Mouse (Mus musculus) lung, adult 2 months (tissue): ENCODE measurements around the gene Pias4. TPM values are rescaled to one million over a fixed set of nuclear protein-coding genes. Genes with fewer than 3 reads are reported as not detected.

Experiments
- DNase-seq: peaks from one replicate; pipeline ENCODE4 v3.0.0; 2022
- H3K4me1 ChIP-seq: fragments of 200-500 bp; 2 replicates; pipeline ENCODE4 v1.6.1; 2011; ENCODE audit warnings: low read length; ENCODE audit not compliant: control insufficient read depth, insufficient read depth
- H3K4me3 ChIP-seq: fragments of 200-500 bp; replicated peaks from 2 replicates; pipeline ENCODE3; 2011; ENCODE audit warnings: low read depth, mild to moderate bottlenecking, control low read depth, low read length; ENCODE audit errors: extremely low read depth
- CTCF ChIP-seq: fragments of 200-500 bp; IDR thresholded peaks from 2 replicates; pipeline ENCODE4 v1.5.1; 2011; ENCODE audit warnings: mild to moderate bottlenecking, low read length, control low read depth; ENCODE audit not compliant: insufficient read depth
- POLR2A ChIP-seq: fragments of 200-500 bp; IDR thresholded peaks from 2 replicates; pipeline ENCODE4 v1.6.1; 2011; ENCODE audit warnings: low read depth, mild to moderate bottlenecking, control low read depth, low read length, borderline replicate concordance; ENCODE audit errors: extremely low read depth
- WGBS: fragments of 180-500 bp; shearing (Covaris S2); methylation state at CpG from one replicate; pipeline ENCODE4 v1.1.7; 2018; 5-methylcytosine and 5-hydroxymethylcytosine counted together
- polyA plus RNA-seq: library from polyadenylated mRNA; depleted of rRNA; stranded (reverse); fragments of >200 nt; gene quantifications from 2 replicates; pipeline ENCODE4 v1.2.3, GENCODE M21; 2012

Gene Pias4
- polyA plus RNA-seq, 1 experiment: 40.0 TPM

DNA sequence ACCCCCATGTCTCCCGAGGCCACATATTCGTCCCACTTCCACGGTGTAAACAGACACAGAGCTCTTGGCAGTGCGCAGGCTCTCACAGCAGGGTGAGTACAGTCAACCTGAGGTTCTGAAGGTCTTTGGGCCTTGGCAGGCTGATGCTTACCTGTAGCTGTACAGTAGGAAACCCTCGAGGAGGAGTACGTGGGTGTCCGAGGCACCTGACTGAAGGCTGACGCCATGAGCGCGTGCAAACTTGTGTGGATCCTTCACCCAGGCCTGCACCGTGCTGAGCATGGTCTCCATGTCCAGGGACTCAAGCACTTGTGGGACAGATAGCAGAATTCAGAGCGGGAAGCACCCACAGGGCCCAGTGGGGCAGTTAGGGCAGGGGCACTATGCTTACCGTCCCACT is 32.4 kb upstream of the Pias4 start:
- DNase-seq: no peak
- no peak for TF ChIP-seq CTCF
- no peak for TF ChIP-seq POLR2A
- 74% methylated on average over 13 of the region's 13 CpGs for WGBS

DNA sequence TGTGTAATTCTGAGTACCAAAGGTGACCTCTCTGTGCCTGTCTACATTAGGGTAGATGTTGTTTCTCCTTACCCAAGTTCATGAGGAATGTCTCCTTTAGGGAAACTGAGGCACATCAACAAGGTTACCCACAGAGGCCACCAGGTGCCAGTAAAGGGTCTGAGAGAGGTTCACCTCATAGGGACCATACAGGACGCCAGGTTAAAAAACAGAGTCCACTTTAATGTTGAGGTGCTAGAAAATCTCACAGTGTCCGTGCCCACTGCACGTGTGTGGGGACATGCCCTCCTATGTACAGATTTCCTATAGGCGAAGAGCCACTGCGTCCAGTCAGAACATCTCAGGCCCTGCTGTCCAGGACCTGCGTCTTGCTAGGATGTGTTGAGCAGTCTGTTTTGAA is 31.3 kb upstream of the Pias4 start:
- DNase-seq: no peak
- WGBS: 77% methylated on average over 6 of the region's 6 CpGs
- TF ChIP-seq CTCF: no peak
- TF ChIP-seq POLR2A: no peak
- no peak overlapping the region for H3K4me3 ChIP-seq
- peaks cover 2% of the 10 kb centered on the region; the same call in 1 of the 2 replicates for H3K4me1 ChIP-seq

More for the DNA sequence above, 32.4 kb upstream of the Pias4 start:
- Histone ChIP-seq H3K4me1 (no peaks in the 10 kb centered on the region; the same call in 1 of the 2 replicates), H3K4me3 (no peak overlapping the region)

DNA sequence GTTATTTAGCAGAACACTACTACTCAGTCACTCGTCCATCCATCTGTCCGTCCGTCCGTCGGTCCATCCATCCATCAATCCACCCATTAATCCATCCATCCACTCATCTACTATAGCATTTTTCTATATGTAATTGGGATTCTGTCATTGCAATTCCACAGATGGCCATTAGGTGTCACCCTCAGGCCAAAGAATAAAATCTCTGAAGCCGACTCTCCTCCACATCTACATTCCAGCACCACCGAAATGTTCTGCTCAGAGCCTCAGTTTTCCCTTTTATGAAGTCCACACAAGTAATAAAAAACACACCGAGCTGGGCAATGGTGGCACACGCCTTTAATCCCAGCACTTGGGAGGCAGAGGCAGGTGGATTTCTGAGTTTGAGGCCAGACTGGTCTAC is 30.5 kb upstream of the Pias4 start:
- Histone ChIP-seq H3K4me3 (no peak overlapping the region), H3K4me1 (peaks cover 3% of the 10 kb centered on the region; the same call in 1 of the 2 replicates)
- 1% methylated on average over 9 of the region's 9 CpGs for WGBS
- DNase-seq: peak; percentile 55
- TF ChIP-seq POLR2A (no peak), CTCF (peak; percentile 53; the same call in 1 of the 2 replicates)

DNA sequence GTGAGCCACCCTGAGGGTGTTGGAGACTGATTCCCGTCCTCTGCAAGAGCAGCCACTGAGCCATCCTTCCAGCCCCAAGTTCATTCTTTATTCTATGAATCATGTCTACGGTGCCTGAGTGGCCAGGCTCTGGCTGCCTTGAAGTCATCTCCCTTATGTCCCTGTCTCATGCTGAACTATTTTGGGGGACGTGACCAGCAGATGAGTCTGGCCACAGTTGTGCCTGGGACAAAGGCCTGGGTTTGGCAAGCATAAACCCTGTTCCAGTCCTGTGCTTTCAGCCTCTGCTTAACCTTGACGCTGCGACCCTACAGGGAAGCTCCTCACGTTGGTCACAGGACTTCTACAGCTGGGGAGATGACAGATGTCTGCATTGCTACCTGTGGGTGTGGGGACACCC is 29.6 kb upstream of the Pias4 start:
- no peak overlapping the region for H3K4me3 ChIP-seq
- WGBS: 42% methylated on average over 6 of the region's 6 CpGs
- no peak for DNase-seq
- peaks cover 6% of the 10 kb centered on the region; the same call in 1 of the 2 replicates for H3K4me1 ChIP-seq
- TF ChIP-seq CTCF (no peak), POLR2A (no peak)

DNA sequence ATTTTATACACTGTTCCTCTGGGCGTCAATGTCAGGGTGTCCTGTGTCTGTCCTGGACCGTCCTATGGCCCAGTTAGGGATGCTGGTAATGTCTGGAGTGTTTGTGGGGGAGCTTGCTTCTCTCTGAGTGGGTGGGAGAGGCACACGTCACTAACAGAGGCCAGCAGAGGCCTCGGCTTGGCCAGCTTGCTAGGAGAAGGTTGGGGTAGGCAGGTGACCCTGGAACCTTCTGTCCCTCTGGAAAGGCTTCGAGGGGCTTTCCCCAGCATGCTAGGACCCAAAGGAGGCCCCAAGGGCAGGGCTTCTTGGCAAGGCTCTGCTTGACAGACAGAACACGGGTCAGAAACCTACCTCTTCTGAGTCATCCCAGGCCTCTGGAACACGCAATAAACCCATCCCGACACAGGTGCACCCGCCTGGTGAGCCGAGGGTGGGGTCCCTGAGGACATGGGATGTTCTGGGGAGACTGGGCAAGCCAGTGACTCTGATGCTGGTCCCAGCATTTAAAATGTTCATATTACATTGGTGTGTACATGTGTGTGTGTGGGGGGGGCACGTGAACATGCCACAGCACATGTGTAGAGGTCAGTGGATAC is 28.8 kb upstream of the Pias4 start:
- TF ChIP-seq POLR2A (no peak), CTCF (no peak)
- DNase-seq: no peak
- Histone ChIP-seq H3K4me1 (peaks cover 6% of the 10 kb centered on the region; the same call in 1 of the 2 replicates), H3K4me3 (no peak overlapping the region)
- WGBS: 64% methylated on average over 11 of the region's 11 CpGs

DNA sequence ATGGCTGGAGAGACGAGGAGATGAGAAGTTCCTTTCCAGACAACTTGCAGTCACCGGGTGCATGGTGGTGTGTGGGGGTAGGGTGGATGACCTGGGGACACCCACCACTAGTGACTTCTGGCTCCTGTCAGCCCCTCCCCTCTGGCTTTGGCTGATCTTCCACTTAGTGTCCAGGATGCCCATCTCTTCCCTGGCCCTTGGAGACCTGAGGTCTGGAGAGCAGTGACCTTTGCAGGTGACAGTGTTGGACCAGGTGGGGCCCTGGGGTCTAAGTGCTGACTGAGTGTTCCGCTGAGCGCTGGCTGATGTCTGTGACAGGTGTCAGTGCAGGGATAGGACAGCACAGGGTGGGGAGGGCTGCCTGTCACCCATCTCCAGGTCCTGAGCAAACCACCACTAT is 27.6 kb upstream of the Pias4 start:
- no peak for TF ChIP-seq CTCF
- no peak for TF ChIP-seq POLR2A
- peaks cover 8% of the 10 kb centered on the region; the same call in 1 of the 2 replicates for H3K4me1 ChIP-seq
- no peak for DNase-seq
- no peak overlapping the region for H3K4me3 ChIP-seq
- 64% methylated on average over 4 of the region's 4 CpGs for WGBS

DNA sequence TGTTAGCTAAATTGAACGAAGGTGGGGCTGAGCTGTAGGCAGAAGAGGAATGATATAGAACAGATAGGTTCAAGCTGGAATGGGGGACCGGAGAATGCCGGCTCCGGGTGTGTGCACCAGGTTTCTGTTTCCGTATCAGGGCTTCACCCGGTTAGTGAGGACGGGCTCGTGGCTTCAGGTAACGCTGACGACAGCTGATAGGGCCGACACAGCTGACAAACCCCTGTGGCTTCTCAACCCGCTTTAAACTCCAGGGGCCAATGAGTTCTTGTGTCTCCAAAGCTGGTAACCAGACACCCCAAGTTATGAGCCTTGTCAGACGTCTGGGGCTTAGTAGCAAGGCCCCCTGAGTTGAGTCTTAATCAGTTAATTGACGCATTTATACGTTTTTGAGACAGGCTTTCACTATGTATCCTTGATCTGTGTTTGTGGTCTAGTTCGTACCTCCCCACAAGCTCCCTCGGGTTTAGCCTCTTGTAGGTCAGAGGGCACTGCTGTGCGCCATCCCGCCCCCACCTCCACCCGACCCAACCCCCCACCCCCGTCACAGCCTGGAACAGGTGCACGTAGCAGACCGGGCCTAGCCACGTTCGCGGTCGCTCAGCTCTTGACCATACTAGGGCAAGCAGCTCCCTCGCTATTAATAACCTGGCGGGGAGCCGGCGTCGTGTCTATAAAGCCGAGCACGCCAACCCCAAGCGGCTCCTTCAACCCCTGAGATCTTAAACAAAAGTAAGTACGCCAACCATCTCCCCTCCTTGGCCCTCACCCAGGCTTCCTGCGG is 26.5 kb upstream of the Pias4 start:
- H3K4me1 ChIP-seq: peaks cover 8% of the 10 kb centered on the region; the same call in 1 of the 2 replicates
- 11% methylated on average over 37 of the region's 37 CpGs for WGBS
- TF ChIP-seq POLR2A: 0 out of 2 replicates have a peak, but pooled peaks have one; percentile 7
- TF ChIP-seq CTCF: no peak
- no peak overlapping the region for H3K4me3 ChIP-seq
- DNase-seq: peak; percentile 36

DNA sequence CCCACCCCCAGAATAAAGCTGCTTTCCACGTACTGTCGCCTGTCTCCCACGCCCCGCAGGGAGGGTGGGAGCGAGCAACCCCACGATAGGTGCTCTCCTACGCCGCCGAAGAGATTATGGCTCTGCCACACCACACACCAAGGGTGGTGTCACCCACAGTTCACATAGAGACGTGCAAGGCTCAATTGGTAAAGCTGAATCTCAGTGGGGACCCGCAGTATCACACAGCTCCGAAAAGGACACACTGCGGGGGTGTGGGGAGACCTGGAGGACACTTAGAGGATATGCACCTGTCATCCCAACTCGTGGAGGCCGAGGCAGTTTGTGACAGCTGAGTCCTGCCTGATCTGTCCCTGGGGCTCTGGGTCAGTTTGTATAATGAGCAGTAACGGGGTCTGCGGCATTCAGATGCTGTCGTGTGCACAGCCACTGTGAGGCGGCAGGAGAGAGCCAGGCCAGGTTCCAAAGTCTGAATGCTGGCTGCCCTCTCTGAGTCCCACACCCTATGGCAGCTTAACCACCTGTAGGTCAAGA is 25.3 kb upstream of the Pias4 start:
- TF ChIP-seq CTCF: no peak
- peak; percentile 12; the same call in 1 of the 2 replicates for TF ChIP-seq POLR2A
- 6% methylated on average over 19 of the region's 19 CpGs for WGBS
- DNase-seq: no peak

DNA sequence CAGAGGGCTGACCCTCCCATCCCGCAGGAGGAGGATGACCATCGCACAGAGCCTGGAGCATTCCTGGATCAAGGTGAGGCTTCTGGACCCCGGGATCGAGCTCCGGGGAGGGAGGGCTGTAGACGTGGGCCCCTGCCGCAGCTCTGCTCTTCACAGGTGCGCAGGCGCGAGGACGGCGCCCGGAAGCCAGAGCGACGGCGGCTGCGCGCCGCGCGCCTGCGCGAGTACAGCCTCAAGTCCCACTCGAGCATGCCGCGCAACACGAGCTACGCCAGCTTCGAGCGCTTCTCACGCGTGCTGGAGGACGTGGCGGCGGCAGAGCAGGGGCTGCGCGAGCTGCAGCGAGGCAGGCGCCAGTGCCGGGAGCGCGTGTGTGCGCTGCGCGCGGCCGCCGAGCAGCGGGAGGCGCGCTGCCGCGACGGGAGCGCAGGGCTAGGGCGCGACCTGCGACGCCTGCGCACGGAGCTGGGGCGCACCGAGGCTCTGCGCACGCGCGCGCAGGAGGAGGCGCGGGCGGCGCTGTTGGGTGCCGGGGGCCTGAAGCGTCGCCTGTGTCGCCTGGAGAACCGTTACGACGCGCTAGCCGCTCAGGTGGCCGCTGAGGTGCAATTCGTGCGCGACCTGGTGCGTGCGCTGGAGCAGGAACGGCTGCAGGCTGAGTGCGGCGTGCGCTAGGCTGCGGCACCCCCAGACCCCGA is 24.7 kb upstream of the Pias4 start:
- DNase-seq: peak; percentile 83

More for the DNA sequence above, 25.3 kb upstream of the Pias4 start:
- H3K4me3 ChIP-seq: peak overlapping the region; percentile 94
- 0 out of 2 replicates have a peak, but pooled peaks cover 8% of the 10 kb centered on the region for H3K4me1 ChIP-seq

More for the DNA sequence above, 24.7 kb upstream of the Pias4 start:
- 0 out of 2 replicates have a peak, but pooled peaks cover 8% of the 10 kb centered on the region for H3K4me1 ChIP-seq
- TF ChIP-seq POLR2A (peak; percentile 88; the same call in 1 of the 2 replicates), CTCF (no peak)
- peak overlapping the region; percentile 94 for H3K4me3 ChIP-seq
- 1% methylated on average over 93 of the region's 93 CpGs for WGBS
